Mouse (Mus musculus) skeletal muscle tissue, postnatal 0 days (tissue): ENCODE measurements around the gene Timm8b. TPM values are rescaled to one million over a fixed set of nuclear protein-coding genes. Genes with fewer than 3 reads are reported as not detected.

ENCODE experiments used
- polyA plus RNA-seq: library from polyadenylated mRNA; unstranded; fragments of >200 nt; fragmentation: Nextera tagmentation; extraction: Ambion mirVana; gene quantifications from 2 replicates; pipeline ENCODE4 v1.2.1, GENCODE M21; 2015

The Timm8b gene
- polyA plus RNA-seq = 233 and 251 TPM in 2 replicates

GRCm38 (mm10) chr9:50603189-50603997 is at the start of gene Timm8b, which contains the start of gene Sdhd:
Timm8b (plus strand) TSS chr9:50603910.
Sdhd (minus strand) TSS chr9:50603812.

GRCm38 (mm10) chr9:50554241-50555093 is 49.2 kb upstream of the Timm8b start, which contains the start of gene Il18:
Il18 (plus strand) TSS chr9:50554827.

DNA sequence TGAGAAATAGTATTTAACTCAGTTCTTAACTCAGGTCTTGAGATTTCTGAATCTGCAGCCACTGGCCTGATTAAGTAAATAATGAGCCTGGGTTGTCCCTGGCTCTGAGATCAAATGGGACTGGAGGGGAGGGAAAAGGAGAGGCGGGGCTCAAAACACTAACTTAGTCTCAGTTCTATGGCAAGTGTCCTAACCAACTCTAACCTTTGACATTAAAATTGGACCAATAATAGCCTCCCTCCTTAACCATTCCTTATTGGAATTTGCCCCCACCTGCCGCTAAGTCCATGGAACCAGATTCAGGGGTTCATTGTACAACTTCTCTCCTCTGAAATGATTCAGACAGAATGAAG is 48.6 kb upstream of the Timm8b start, which contains the start of gene Bco2:
Gene Bco2 (minus strand): TSS at position 88 of the 353 bp plus-strand sequence.

DNA sequence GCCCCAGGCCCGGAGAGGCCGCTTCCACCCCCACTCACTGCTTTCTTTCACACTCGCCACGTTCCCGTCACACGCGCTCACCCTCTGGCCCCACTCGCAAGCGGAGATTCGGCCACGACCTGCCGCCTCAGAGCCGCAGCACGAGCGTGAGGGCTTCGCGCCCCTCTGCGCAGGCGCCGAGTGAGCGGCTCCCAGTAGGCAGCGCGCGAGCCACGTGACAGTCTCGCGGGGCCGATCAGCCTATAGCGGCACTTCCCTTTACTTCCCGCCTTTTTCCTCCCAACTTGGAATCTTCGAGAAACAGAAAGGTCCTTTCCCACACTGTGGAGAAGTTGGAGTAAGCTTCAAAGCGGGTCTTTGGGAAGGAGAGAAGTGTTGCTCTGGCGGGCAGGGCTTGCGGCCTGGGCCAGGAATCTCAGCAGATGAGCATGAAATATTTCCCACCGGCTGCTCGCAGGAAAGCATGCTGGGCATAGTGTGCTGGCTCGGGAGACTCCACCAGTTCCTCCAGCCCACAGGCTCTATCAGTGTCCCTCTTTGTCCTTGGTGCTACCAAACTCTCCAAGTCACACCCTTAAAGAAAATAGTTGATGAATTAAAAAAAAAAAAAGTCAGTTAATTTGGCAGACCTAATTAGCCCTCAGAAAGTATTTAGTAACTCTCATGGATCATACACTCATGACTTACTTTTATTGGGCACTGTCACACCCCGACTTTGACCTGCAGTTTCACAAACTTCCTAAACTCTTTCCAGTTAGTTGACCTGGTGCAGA is 42.4 kb upstream of the Timm8b start, which contains the start of gene Tex12:
Gene Tex12 (minus strand): TSS at position 181 of the 773 bp plus-strand sequence.

GRCm38 (mm10) chr9:50616766-50617603 is 13.3 kb downstream of the Timm8b start, which contains the start of the genes Pih1d2 and Nkapd1:
Pih1d2 (plus strand) TSS chr9:50617321.
Nkapd1 (minus strand) TSS chr9:50617464.

Other genes with a start within 250 kb of the Timm8b start
- 0.19 and 0.72 TPM in 2 replicates for gene Plet1, start 109.4 kb upstream of the Timm8b start, polyA plus RNA-seq
- 51.1 and 58.1 TPM in 2 replicates for gene Pts, start 75.2 kb upstream of the Timm8b start, polyA plus RNA-seq
- 4.8 and 8.2 TPM in 2 replicates for gene Il18, start 49.1 kb upstream of the Timm8b start, polyA plus RNA-seq
- gene Bco2, start 48.7 kb upstream of the Timm8b start, polyA plus RNA-seq = 0.17 and 0.19 TPM in 2 replicates
- gene Tex12, start 42.6 kb upstream of the Timm8b start, polyA plus RNA-seq = not detected in 2 replicates
- gene Sdhd, start 98 bp upstream of the Timm8b start, polyA plus RNA-seq = 647 and 653 TPM in 2 replicates
- 0.77 and 1.0 TPM in 2 replicates for gene Pih1d2, start 13.4 kb downstream of the Timm8b start, polyA plus RNA-seq
- 11.4 and 11.5 TPM in 2 replicates for gene Nkapd1, start 13.6 kb downstream of the Timm8b start, polyA plus RNA-seq
- gene Dlat, start 55.9 kb downstream of the Timm8b start, polyA plus RNA-seq = 152 and 165 TPM in 2 replicates
- gene Dixdc1, start 135.6 kb downstream of the Timm8b start, polyA plus RNA-seq = 5.2 and 6.3 TPM in 2 replicates
- 1.7 and 2.6 TPM in 2 replicates for gene 2310030G06Rik, start 142.6 kb downstream of the Timm8b start, polyA plus RNA-seq
- gene Cryab, start 147.4 kb downstream of the Timm8b start, polyA plus RNA-seq = 938 and 1,056 TPM in 2 replicates
- 267 and 317 TPM in 2 replicates for gene Hspb2, start 148.4 kb downstream of the Timm8b start, polyA plus RNA-seq
- 7.0 and 8.2 TPM in 2 replicates for gene Fdxacb1, start 164.3 kb downstream of the Timm8b start, polyA plus RNA-seq
- 12.8 and 17.6 TPM in 2 replicates for gene Alg9, start 171.1 kb downstream of the Timm8b start, polyA plus RNA-seq
- gene 1110032A03Rik, start 171.6 kb downstream of the Timm8b start, polyA plus RNA-seq = 33.2 and 34.6 TPM in 2 replicates
- gene Ppp2r1b, start 241.4 kb downstream of the Timm8b start, polyA plus RNA-seq = 9.8 and 16.7 TPM in 2 replicates